Mouse (Mus musculus): Measurements from ENCODE around the gene Cyp2f2.

Cyp2f2 gene

GRCm38 (mm10) chr7:27119676-27120075, at the start of gene Cyp2f2:
TSS of gene Cyp2f2 (plus strand) at chr7:27119909.
- no peak for DNase-seq (ENCODE audit: low spot score in 2 of 2)

DNA sequence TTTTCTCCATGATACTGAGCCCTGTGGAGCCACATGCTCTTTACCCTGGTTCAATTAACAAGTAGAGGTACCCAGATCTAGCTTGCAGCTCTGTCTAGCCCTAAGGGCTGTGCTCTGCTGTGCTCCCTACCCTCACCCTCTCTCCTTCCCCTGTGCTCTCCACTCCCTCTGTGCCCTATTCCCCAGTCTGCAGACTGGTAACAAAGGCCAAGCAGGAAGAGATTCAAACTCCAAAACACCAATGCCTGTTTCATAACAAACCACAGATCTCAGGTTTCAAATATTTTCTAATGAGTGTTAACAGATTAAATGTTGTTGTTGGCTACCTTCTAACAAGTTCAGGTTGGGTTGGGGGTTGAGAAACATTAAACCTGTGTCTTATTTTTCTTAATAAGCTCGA, 41.1 kb upstream of the Cyp2f2 start:
- DNase-seq (ENCODE audit: low spot score in 2 of 2), result no peak

GRCm38 (mm10) chr7:27081625-27082024, 38.1 kb upstream of the Cyp2f2 start:
- no peak for DNase-seq (ENCODE audit: low spot score in 2 of 2)

DNA sequence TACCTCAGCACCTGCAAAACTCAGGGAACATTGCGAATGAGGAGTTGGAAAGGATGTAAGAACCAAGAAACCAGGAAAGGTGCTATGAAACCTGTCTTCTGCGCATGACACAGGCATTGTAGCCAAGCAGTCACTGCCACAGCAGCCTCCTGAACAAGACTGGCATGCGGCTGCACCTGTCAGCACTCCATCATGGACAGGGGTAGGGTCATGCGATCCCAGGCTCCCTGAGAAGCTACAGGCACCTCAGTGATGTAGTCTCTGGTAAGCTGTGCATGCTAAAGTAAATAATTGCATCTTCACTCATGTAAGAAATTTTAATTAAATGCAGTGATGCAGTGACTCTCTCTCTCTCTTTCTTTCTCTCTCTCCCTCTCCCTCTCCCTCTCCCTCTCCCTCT, 28.7 kb upstream of the Cyp2f2 start:
- DNase-seq (ENCODE audit: low spot score in 2 of 2), result no peak

DNA sequence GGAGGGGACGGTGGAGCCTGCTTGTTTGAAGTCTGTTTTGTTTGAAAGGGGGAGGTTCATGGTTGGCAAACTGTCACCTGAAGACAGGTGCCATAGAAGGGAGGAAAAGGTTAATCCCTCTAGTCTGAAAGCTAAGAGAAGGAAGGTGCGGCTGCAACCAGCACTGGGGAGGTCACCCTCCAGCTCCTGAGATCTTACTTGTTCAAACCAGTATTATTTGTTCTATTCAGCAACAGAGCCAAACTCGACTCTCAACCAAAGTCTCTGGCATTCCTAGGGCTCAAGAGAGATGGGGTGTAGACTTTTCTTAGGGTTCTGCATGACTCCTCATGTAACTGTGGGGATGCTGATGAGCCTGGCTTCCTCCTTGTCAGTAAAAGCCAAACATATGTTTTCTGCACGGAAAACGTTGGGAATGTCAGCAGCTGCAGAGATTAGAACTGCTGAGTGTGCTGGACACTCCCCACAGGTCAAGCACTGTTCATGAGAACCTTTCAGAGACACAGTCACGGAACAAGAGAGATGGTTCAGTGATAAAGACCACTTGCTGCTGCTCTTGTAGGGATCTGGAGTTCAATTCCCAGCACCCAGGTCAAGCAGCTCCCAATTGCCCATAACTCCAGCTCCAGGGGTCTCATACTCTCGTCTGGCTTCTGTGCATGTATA, 27.5 kb upstream of the Cyp2f2 start:
- DNase-seq (ENCODE audit: low spot score in 2 of 2), result no peak

DNA sequence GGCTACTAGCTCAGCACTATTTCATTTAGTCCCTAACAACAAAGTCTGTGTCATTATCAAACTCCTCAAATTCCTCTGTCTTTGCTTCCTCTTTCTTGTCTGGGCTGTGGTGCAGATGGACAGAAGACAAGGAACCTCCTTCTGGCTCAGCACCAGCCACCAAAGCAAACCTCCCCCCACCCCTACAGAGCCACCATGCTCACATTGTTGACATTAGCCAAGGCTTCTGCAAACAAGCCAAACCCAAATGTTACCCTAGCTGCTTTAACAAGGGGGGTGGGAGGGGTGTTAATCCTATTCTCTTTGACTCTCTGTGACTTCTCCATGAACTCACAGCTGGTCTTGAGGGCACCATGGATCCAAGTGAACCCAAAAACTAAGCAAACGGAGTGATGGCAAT, 26.8 kb upstream of the Cyp2f2 start:
- DNase-seq (ENCODE audit: low spot score in 2 of 2), result no peak

- DNase-seq (ENCODE audit: low spot score in 2 of 2), result no peak
Measured at GRCm38 (mm10) chr7:27104882-27105281, 14.8 kb upstream of the Cyp2f2 start.

GRCm38 (mm10) chr7:27110327-27110726, 9.4 kb upstream of the Cyp2f2 start:
- no peak for DNase-seq (ENCODE audit: low spot score in 2 of 2)

GRCm38 (mm10) chr7:27111038-27111437, 8.7 kb upstream of the Cyp2f2 start:
- no peak for DNase-seq (ENCODE audit: low spot score in 2 of 2)

- no peak for DNase-seq (ENCODE audit: low spot score in 2 of 2)
Measured at GRCm38 (mm10) chr7:27111987-27112386, 7.7 kb upstream of the Cyp2f2 start.

DNA sequence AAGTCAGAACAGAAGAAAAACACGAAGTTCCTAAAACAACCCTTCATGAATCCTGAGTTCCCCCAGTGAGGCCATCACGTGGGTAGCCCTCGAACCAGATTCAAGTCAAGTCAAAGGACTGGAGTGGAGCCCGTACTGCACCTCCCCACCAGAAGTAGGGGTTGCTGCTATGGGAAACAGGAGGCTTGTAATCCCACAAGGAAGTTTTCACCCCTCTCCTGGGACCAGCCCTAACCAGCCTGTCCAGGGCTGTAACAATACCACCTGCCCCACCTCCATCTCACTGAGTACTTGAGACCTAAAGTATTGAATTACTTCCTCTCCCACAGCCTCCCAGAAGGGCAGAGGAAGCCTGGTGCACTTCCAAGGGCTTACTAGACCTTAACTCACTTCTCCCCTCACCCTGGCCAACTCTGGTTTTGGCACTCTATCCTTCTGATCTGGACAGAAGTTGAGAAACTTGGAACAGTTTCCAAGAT, 1.6 kb upstream of the Cyp2f2 start:
- DNase-seq (ENCODE audit: low spot score in 2 of 2), result no peak

- no peak for DNase-seq (ENCODE audit: low spot score in 2 of 2)
Measured at GRCm38 (mm10) chr7:27124305-27124832, 4.7 kb downstream of the Cyp2f2 start.

- DNase-seq (ENCODE audit: low spot score in 2 of 2), result no peak
Measured at GRCm38 (mm10) chr7:27124969-27125368, 5.3 kb downstream of the Cyp2f2 start.

- peak; percentile 53 to 60 for DNase-seq (ENCODE audit: low spot score in 2 of 2)
Measured at GRCm38 (mm10) chr7:27128162-27128561, 8.5 kb downstream of the Cyp2f2 start.

DNA sequence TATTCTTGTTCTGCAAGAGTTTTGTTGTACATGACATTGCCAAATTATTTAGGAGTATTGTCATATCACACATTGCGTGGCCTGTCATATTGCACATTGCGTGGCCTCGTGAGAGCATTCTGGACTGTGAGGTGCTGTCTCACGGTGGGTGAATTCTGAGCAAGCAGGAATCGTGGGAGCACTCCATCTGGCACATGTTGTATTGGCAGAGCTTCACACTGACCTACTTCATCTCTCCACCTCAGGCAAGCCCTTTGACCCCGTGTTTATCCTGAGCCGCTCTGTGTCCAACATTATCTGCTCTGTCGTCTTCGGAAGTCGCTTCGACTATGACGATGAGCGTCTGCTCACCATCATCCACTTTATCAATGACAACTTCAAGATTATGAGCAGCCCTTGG, 9.2 kb downstream of the Cyp2f2 start:
- no peak for DNase-seq (ENCODE audit: low spot score in 2 of 2)

DNA sequence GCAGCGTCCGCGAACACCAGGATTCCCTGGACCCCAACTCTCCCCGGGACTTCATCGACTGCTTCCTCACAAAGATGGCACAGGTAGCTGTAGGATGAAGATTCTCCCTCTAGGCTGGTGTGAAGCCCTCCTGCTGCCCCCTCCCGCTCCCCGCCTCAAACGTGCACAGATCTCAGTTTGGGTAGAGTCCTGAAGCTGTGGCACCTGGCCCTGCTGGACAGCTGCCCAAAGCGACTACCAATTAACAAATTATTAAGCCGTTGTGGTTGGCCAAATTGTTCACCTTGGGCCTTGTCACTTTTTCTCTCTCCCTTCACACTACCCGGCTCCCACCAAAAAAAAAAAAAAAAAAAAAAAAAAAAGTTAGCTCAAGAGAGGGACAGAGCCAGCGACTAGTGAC, 10.1 kb downstream of the Cyp2f2 start:
- no peak for DNase-seq (ENCODE audit: low spot score in 2 of 2)

- DNase-seq (ENCODE audit: low spot score in 2 of 2), result no peak
Measured at GRCm38 (mm10) chr7:27130521-27131370, 11.0 kb downstream of the Cyp2f2 start.

GRCm38 (mm10) chr7:27131387-27131786, 11.7 kb downstream of the Cyp2f2 start:
- DNase-seq (ENCODE audit: low spot score in 2 of 2), result no peak

DNA sequence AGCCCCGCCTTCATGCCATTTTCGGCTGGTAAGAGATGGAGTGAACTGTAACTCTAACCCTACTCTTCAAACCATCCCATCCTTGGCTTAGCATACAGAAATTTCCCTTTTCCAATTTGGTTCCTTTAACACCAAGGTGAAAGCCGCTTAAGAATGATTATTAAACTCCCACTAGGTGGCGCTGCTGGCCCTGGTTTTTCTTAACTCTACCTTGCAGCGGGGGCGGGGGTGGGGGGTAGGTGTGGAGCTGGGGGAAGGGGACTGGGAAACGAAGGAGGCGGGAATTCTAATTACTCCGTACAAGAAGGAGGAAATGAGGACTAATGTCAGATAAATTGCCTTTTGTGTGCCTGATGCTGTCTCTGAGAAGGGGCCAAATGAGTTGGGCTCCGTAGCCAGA, 12.9 kb downstream of the Cyp2f2 start:
- peak; percentile 47 to 75 for DNase-seq (ENCODE audit: low spot score in 2 of 2)

- no peak for DNase-seq (ENCODE audit: low spot score in 2 of 2)
Measured at GRCm38 (mm10) chr7:27133156-27133555, 13.4 kb downstream of the Cyp2f2 start.

DNA sequence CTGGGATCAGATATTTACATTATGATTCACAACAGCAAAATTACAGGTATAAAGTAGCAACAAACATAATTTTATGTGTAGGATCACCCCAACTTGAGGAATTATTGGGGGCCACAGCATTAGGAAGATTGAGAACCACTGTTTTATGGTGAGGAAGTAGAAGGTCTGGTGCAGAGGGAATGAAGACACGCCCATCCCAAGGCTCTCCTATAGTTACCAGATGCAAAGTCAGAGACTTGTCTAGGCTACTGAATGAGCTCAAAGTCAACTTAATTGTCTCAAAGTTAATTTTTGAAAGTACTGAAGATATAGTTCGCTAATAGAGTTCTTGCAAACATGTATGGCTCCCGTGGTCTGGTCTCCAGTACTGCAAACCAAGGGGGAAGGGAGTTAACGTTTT, 14.0 kb downstream of the Cyp2f2 start:
- no peak for DNase-seq (ENCODE audit: low spot score in 2 of 2)

- no peak for DNase-seq (ENCODE audit: low spot score in 2 of 2)
Measured at GRCm38 (mm10) chr7:27136410-27136996, 16.8 kb downstream of the Cyp2f2 start.

All from right cerebral cortex, adult 2 months (tissue).